Mouse (Mus musculus): Measurements from ENCODE around the gene 2310034C09Rik. TPM values are rescaled to one million over a fixed set of nuclear protein-coding genes. Genes with fewer than 3 reads are reported as not detected.

Gene 2310034C09Rik
- polyA plus RNA-seq (2012; ENCODE audit: low replicate concordance), result not detected in 2 replicates

GRCm38 (mm10) chr16:88758547-88758946 lies at the start of gene 2310034C09Rik:
2310034C09Rik (plus strand) TSS chr16:88758847.

GRCm38 (mm10) chr16:88728812-88729275 lies 29.8 kb upstream of the 2310034C09Rik start, which contains the start of gene Krtap13-1:
Krtap13-1 (plus strand) TSS chr16:88728862.

DNA sequence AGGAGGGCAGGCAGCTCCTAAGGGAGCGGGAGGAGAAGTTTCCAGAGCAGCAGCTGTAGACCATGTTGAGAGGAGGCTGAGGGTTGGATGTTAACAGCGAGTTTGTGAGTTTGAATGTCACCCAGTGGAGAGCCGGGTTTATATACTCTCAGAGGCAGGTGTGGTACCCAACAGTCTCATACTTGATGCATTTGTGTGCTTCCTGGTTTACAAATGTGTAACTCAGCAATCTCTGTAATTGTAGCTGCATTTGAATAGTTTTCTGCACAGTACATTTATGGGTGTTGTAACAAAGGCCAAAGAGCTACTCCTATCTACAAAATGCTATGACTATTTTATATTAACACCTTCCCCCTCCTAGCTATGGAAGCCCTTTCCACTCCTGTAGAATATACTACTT lies 7.1 kb upstream of the 2310034C09Rik start, which contains the start of gene Krtap13:
Krtap13 (minus strand) TSS at position 101 of the 400 bp plus-strand sequence.

GRCm38 (mm10) chr16:88774106-88774505 lies 15.5 kb downstream of the 2310034C09Rik start, which contains the start of gene 2310057N15Rik:
2310057N15Rik (minus strand) TSS chr16:88774206.

DNA sequence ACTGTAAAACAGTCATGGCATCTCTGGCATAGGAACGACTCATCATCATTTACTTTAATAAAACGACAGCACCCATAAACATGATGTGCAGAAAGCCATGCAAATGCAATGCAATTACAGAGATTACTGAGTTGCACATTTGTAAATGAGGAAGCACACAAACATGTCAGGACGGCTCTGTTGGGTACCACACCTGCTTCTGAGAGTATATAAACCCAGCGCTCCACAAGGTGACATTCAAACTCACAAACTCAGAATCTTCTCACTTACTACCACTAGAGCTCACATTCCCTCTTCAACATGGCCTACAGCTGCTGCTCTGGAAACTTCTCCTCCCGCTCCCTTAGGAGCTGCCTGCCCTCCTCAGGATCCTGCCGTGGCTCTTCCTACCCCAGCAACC lies 18.9 kb downstream of the 2310034C09Rik start, which contains the start of gene Gm5965:
Gm5965 (plus strand) TSS at position 301 of the 400 bp plus-strand sequence.

Other genes with a start within 250 kb of the 2310034C09Rik start
- not detected in 2 replicates for gene Cldn8, start 195.7 kb upstream of the 2310034C09Rik start, polyA plus RNA-seq (2012; ENCODE audit: low replicate concordance)
- not detected in 2 replicates for gene Krtap24-1, start 146.6 kb upstream of the 2310034C09Rik start, polyA plus RNA-seq (2012; ENCODE audit: low replicate concordance)
- not detected in 2 replicates for gene 2310079G19Rik, start 131.2 kb upstream of the 2310034C09Rik start, polyA plus RNA-seq (2012; ENCODE audit: low replicate concordance)
- not detected in 2 replicates for gene Krtap26-1, start 111.1 kb upstream of the 2310034C09Rik start, polyA plus RNA-seq (2012; ENCODE audit: low replicate concordance)
- not detected in 2 replicates for gene Krtap27-1, start 87.2 kb upstream of the 2310034C09Rik start, polyA plus RNA-seq (2012; ENCODE audit: low replicate concordance)
- not detected in 2 replicates for gene 2310061N02Rik, start 50.9 kb upstream of the 2310034C09Rik start, polyA plus RNA-seq (2012; ENCODE audit: low replicate concordance)
- not detected in 2 replicates for gene Krtap13-1, start 30.0 kb upstream of the 2310034C09Rik start, polyA plus RNA-seq (2012; ENCODE audit: low replicate concordance)
- not detected in 2 replicates for gene Krtap13, start 7.2 kb upstream of the 2310034C09Rik start, polyA plus RNA-seq (2012; ENCODE audit: low replicate concordance)
- not detected in 2 replicates for gene 2310057N15Rik, start 15.4 kb downstream of the 2310034C09Rik start, polyA plus RNA-seq (2012; ENCODE audit: low replicate concordance)
- gene Gm5965, start 19.0 kb downstream of the 2310034C09Rik start, polyA plus RNA-seq (2012; ENCODE audit: low replicate concordance), result not detected in 2 replicates
- not detected in 2 replicates for gene Gm20741, start 53.4 kb downstream of the 2310034C09Rik start, polyA plus RNA-seq (2012; ENCODE audit: low replicate concordance)
- gene Krtap15, start 61.4 kb downstream of the 2310034C09Rik start, polyA plus RNA-seq (2012; ENCODE audit: low replicate concordance), result not detected in 2 replicates
- not detected in 2 replicates for gene Krtap14, start 67.3 kb downstream of the 2310034C09Rik start, polyA plus RNA-seq (2012; ENCODE audit: low replicate concordance)
- not detected in 2 replicates for gene Krtap19-1, start 110.6 kb downstream of the 2310034C09Rik start, polyA plus RNA-seq (2012; ENCODE audit: low replicate concordance)
- gene Krtap19-2, start 115.4 kb downstream of the 2310034C09Rik start, polyA plus RNA-seq (2012; ENCODE audit: low replicate concordance), result not detected in 2 replicates
- gene Krtap19-3, start 119.2 kb downstream of the 2310034C09Rik start, polyA plus RNA-seq (2012; ENCODE audit: low replicate concordance), result not detected in 2 replicates
- not detected in 2 replicates for gene Krtap19-4, start 126.2 kb downstream of the 2310034C09Rik start, polyA plus RNA-seq (2012; ENCODE audit: low replicate concordance)
- gene Krtap19-5, start 137.6 kb downstream of the 2310034C09Rik start, polyA plus RNA-seq (2012; ENCODE audit: low replicate concordance), result not detected in 2 replicates
- not detected in 2 replicates for gene Krtap19-9b, start 173.4 kb downstream of the 2310034C09Rik start, polyA plus RNA-seq (2012; ENCODE audit: low replicate concordance)
- gene Krtap16-3, start 204.0 kb downstream of the 2310034C09Rik start, polyA plus RNA-seq (2012; ENCODE audit: low replicate concordance), result not detected in 2 replicates

All from hematopoietic multipotent progenitor cell, adult 10-12 weeks (in vitro differentiated cells).